Mouse (Mus musculus): ENCODE measurements around the gene Usp7. TPM values are rescaled to one million over a fixed set of nuclear protein-coding genes. Genes with fewer than 3 reads are reported as not detected.

Gene Usp7
- polyA plus RNA-seq, 1 experiment from 2014 or later: 16.9 TPM

- no peak overlapping the region for H3K27ac ChIP-seq (ENCODE audit: low read length)
- H3K9me3 ChIP-seq (replicated peaks; ENCODE audit: control insufficient read depth, low read length): no peaks in the 10 kb centered on the region
- WGBS: 79% methylated on average over 8 of the region's 8 CpGs
- no peak for ATAC-seq (replicated peaks; ENCODE audit: extremely low read depth, insufficient read depth, low FRiP score)
- H3K4me3 ChIP-seq (ENCODE audit: low read length): no peak overlapping the region
- no peaks in the 10 kb centered on the region for H3K27me3 ChIP-seq (ENCODE audit: control insufficient read depth, insufficient read depth, low read length)
- no peaks in the 10 kb centered on the region for H3K4me1 ChIP-seq (ENCODE audit: control insufficient read depth, insufficient read depth, low read length)
- peaks cover 74% of the 10 kb centered on the region for H3K36me3 ChIP-seq (ENCODE audit: control insufficient read depth, insufficient read depth)
- H3K9ac ChIP-seq (ENCODE audit: low read length): no peak overlapping the region
- no peak overlapping the region for H3K4me2 ChIP-seq (ENCODE audit: low read depth, low read length)
Measured at GRCm38 (mm10) chr16:8699556-8699955, 92.6 kb downstream of the Usp7 start.

GRCm38 (mm10) chr16:8691206-8691605 is 100.9 kb downstream of the Usp7 start:
- H3K36me3 ChIP-seq (ENCODE audit: control insufficient read depth, insufficient read depth): peaks cover 51% of the 10 kb centered on the region
- WGBS: 89% methylated on average over 7 of the region's 7 CpGs
- H3K9ac ChIP-seq (ENCODE audit: low read length): no peak overlapping the region

GRCm38 (mm10) chr16:8689979-8690656 is 102.0 kb downstream of the Usp7 start:
- H3K27me3 ChIP-seq (ENCODE audit: control insufficient read depth, insufficient read depth, low read length): no peaks in the 10 kb centered on the region

More at GRCm38 (mm10) chr16:8691206-8691605, 100.9 kb downstream of the Usp7 start:
- Histone ChIP-seq H3K9me3 (replicated peaks; ENCODE audit: control insufficient read depth, low read length) (no peaks in the 10 kb centered on the region), H3K27ac (ENCODE audit: low read length) (no peak overlapping the region), H3K4me1 (ENCODE audit: control insufficient read depth, insufficient read depth, low read length) (peaks cover 5% of the 10 kb centered on the region), H3K27me3 (ENCODE audit: control insufficient read depth, insufficient read depth, low read length) (no peaks in the 10 kb centered on the region), H3K4me3 (ENCODE audit: low read length) (no peak overlapping the region), H3K4me2 (ENCODE audit: low read depth, low read length) (no peak overlapping the region)
- no peak for ATAC-seq (replicated peaks; ENCODE audit: extremely low read depth, insufficient read depth, low FRiP score)

GRCm38 (mm10) chr16:8687559-8688112 is 104.5 kb downstream of the Usp7 start:
- no peak for ATAC-seq (replicated peaks; ENCODE audit: extremely low read depth, insufficient read depth, low FRiP score)
- H3K36me3 ChIP-seq (ENCODE audit: control insufficient read depth, insufficient read depth): peaks cover 25% of the 10 kb centered on the region
- H3K4me3 ChIP-seq (ENCODE audit: low read length): no peak overlapping the region
- H3K4me1 ChIP-seq (ENCODE audit: control insufficient read depth, insufficient read depth, low read length): peaks cover 5% of the 10 kb centered on the region
- H3K27me3 ChIP-seq (ENCODE audit: control insufficient read depth, insufficient read depth, low read length): no peaks in the 10 kb centered on the region
- H3K27ac ChIP-seq (ENCODE audit: low read length): no peak overlapping the region
- no peak overlapping the region for H3K4me2 ChIP-seq (ENCODE audit: low read depth, low read length)
- no peak overlapping the region for H3K9ac ChIP-seq (ENCODE audit: low read length)
- no peaks in the 10 kb centered on the region for H3K9me3 ChIP-seq (replicated peaks; ENCODE audit: control insufficient read depth, low read length)

More at GRCm38 (mm10) chr16:8689979-8690656, 102.0 kb downstream of the Usp7 start:
- H3K27ac ChIP-seq (ENCODE audit: low read length): no peak overlapping the region
- H3K36me3 ChIP-seq (ENCODE audit: control insufficient read depth, insufficient read depth): peaks cover 47% of the 10 kb centered on the region
- no peak overlapping the region for H3K4me3 ChIP-seq (ENCODE audit: low read length)
- H3K9ac ChIP-seq (ENCODE audit: low read length): no peak overlapping the region
- ATAC-seq (replicated peaks; ENCODE audit: extremely low read depth, insufficient read depth, low FRiP score): no peak
- 87% methylated on average over 11 of the region's 11 CpGs for WGBS
- H3K9me3 ChIP-seq (replicated peaks; ENCODE audit: control insufficient read depth, low read length): no peaks in the 10 kb centered on the region
- peaks cover 5% of the 10 kb centered on the region for H3K4me1 ChIP-seq (ENCODE audit: control insufficient read depth, insufficient read depth, low read length)
- H3K4me2 ChIP-seq (ENCODE audit: low read depth, low read length): no peak overlapping the region

- peak; percentile 30 for ATAC-seq (replicated peaks; ENCODE audit: extremely low read depth, insufficient read depth, low FRiP score)
- Histone ChIP-seq H3K9ac (ENCODE audit: low read length) (0 out of 2 replicates have a peak overlapping the region, but pooled peaks have one; percentile 8), H3K4me2 (ENCODE audit: low read depth, low read length) (no peak overlapping the region), H3K27me3 (ENCODE audit: control insufficient read depth, insufficient read depth, low read length) (no peaks in the 10 kb centered on the region), H3K4me3 (ENCODE audit: low read length) (no peak overlapping the region), H3K36me3 (ENCODE audit: control insufficient read depth, insufficient read depth) (peaks cover 19% of the 10 kb centered on the region), H3K9me3 (replicated peaks; ENCODE audit: control insufficient read depth, low read length) (no peaks in the 10 kb centered on the region), H3K4me1 (ENCODE audit: control insufficient read depth, insufficient read depth, low read length) (peaks cover 5% of the 10 kb centered on the region), H3K27ac (ENCODE audit: low read length) (no peak overlapping the region)
- 45% methylated on average over 11 of the region's 11 CpGs for WGBS
Measured at GRCm38 (mm10) chr16:8686871-8687535, 105.1 kb downstream of the Usp7 start.

GRCm38 (mm10) chr16:8686121-8686870 is 105.8 kb downstream of the Usp7 start:
- H3K4me3 ChIP-seq (ENCODE audit: low read length): no peak overlapping the region
- WGBS: 57% methylated on average over 7 of the region's 7 CpGs
- no peak overlapping the region for H3K9ac ChIP-seq (ENCODE audit: low read length)
- H3K36me3 ChIP-seq (ENCODE audit: control insufficient read depth, insufficient read depth): peaks cover 12% of the 10 kb centered on the region
- 0 out of 2 replicates have a peak, but pooled peaks have one; percentile 16 for ATAC-seq (replicated peaks; ENCODE audit: extremely low read depth, insufficient read depth, low FRiP score)
- no peak overlapping the region for H3K4me2 ChIP-seq (ENCODE audit: low read depth, low read length)
- H3K9me3 ChIP-seq (replicated peaks; ENCODE audit: control insufficient read depth, low read length): no peaks in the 10 kb centered on the region
- H3K27me3 ChIP-seq (ENCODE audit: control insufficient read depth, insufficient read depth, low read length): no peaks in the 10 kb centered on the region
- no peak overlapping the region for H3K27ac ChIP-seq (ENCODE audit: low read length)
- H3K4me1 ChIP-seq (ENCODE audit: control insufficient read depth, insufficient read depth, low read length): peaks cover 5% of the 10 kb centered on the region

GRCm38 (mm10) chr16:8685087-8685486 is 107.0 kb downstream of the Usp7 start:
- ATAC-seq (replicated peaks; ENCODE audit: extremely low read depth, insufficient read depth, low FRiP score): no peak
- 31% methylated on average over 4 of the region's 4 CpGs for WGBS
- H3K36me3 ChIP-seq (ENCODE audit: control insufficient read depth, insufficient read depth): peaks cover 5% of the 10 kb centered on the region

DNA sequence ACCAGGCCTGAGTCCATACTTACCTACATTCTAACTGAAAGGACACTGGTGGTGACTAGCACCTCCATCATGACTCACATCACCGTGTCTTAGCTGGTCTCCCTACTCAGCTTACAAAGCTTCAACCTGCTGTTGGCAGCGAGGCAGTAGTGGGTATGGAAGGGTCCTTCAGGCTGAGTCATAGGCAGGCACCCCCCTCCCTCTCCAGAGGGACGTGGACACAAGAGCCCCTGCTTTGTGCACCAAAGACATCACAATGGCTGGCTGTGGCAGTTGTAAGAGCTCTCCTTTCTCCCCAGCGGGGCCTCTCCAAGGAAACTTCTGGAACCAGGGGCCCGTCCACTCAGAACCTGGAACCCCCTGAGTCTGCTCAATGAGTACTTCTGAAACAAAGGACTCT is 111.6 kb downstream of the Usp7 start, which contains the start of gene Gm5767:
TSS of gene Gm5767 (plus strand) at position 301 of the 400 bp plus-strand sequence.
- H3K27ac ChIP-seq (ENCODE audit: low read length): no peak within 1 kb of the TSS
- H3K4me1 ChIP-seq (ENCODE audit: control insufficient read depth, insufficient read depth, low read length): no peaks in the 10 kb centered on the region
- 79% methylated on average over 5 of the region's 5 CpGs for WGBS
- no peak within 1 kb of the TSS for H3K4me3 ChIP-seq (ENCODE audit: low read length)
- no peaks in the 10 kb centered on the region for H3K36me3 ChIP-seq (ENCODE audit: control insufficient read depth, insufficient read depth)
- H3K4me2 ChIP-seq (ENCODE audit: low read depth, low read length): no peak within 1 kb of the TSS
- no peak for ATAC-seq (replicated peaks; ENCODE audit: extremely low read depth, insufficient read depth, low FRiP score)
- no peaks in the 10 kb centered on the region for H3K9me3 ChIP-seq (replicated peaks; ENCODE audit: control insufficient read depth, low read length)
- H3K9ac ChIP-seq (ENCODE audit: low read length): no peak within 1 kb of the TSS
- H3K27me3 ChIP-seq (ENCODE audit: control insufficient read depth, insufficient read depth, low read length): no peaks in the 10 kb centered on the region

More at GRCm38 (mm10) chr16:8685087-8685486, 107.0 kb downstream of the Usp7 start:
- Histone ChIP-seq H3K4me2 (ENCODE audit: low read depth, low read length) (no peak overlapping the region), H3K27me3 (ENCODE audit: control insufficient read depth, insufficient read depth, low read length) (no peaks in the 10 kb centered on the region), H3K27ac (ENCODE audit: low read length) (no peak overlapping the region), H3K9me3 (replicated peaks; ENCODE audit: control insufficient read depth, low read length) (no peaks in the 10 kb centered on the region), H3K9ac (ENCODE audit: low read length) (no peak overlapping the region), H3K4me1 (ENCODE audit: control insufficient read depth, insufficient read depth, low read length) (peaks cover 5% of the 10 kb centered on the region), H3K4me3 (ENCODE audit: low read length) (no peak overlapping the region)
